Mouse (Mus musculus) kidney, postnatal 14 days (tissue): ENCODE results near the gene Naa40.

Experiments
- DNase-seq: peaks from one replicate; pipeline ENCODE4 v3.0.0; 2022; ENCODE audit warnings: mixed read lengths

Gene Naa40

DNA sequence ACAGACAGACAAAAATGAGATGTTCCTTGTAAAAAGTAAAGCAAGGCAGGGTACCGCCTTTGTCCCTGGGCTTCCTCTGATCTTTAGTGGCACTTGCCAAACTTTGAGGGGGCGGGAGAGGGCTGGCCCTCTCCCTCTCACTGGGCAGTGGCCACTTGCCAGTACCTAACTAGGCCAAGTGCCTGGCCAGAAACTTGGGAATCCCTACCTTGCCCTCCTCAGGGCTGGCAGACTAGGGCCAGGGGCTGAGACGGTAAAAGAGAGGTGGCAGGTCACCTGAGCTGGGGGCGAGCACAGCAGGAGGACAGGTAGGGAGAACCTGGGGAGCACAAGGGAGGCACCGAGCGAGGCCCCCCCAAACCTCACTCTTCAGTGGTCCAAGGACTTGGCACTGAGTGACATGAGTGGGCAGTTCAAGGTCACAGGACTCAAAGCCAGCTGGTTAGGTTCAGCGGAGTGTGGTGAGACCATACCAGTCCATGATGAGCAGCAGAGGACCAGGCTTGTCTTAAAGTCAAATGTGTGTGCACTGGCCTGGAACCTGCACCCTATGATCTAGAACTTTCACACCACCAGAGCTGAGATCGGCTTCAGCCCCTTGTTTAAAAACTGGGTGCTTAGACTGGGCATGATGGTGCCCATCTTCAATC, 60.1 kb downstream of the Naa40 start:
- peak; percentile 77 for DNase-seq

- peak; percentile 82 for DNase-seq
These were observed 62.0 kb downstream of the Naa40 start for GRCm38 (mm10) chr19:7178841-7179452.

- DNase-seq, result no peak
These were observed 63.0 kb downstream of the Naa40 start for GRCm38 (mm10) chr19:7177804-7178511.

GRCm38 (mm10) chr19:7176041-7176696, 64.8 kb downstream of the Naa40 start:
- DNase-seq, result peak; percentile 63
